Mouse (Mus musculus): ENCODE measurements around the gene Cdk13. TPM values are rescaled to one million over a fixed set of nuclear protein-coding genes. Genes with fewer than 3 reads are reported as not detected.

Cdk13 gene
- polyA plus RNA-seq, 1 experiment from 2014 or later, result 21.0 TPM

DNA sequence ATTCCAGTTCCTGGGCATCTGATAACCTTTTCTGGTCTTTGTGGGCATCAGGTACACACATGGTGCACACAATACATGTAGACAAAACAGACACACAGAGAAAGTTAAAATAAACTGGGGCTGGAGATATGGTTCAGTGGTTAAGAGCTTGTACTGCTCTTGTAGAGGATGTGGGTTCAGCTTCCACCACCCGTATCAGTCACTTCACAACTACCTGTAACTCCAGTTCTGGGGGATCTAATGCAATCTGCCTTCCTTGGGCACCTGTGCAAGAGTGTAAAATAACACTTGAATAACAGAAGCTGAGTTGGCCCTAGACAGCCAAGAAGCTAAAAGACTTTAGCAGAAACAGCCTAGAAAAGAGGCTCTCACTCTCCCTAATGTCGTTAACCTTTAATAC is 12.3 kb upstream of the Cdk13 start:
- no peak for ATAC-seq (ENCODE audit: low FRiP score, low TSS enrichment)
- Histone ChIP-seq H3K9me3 (ENCODE audit: control insufficient read depth, low read length) (no peaks in the 10 kb centered on the region), H3K4me1 (ENCODE audit: control insufficient read depth, insufficient read depth, low read length) (no peaks in the 10 kb centered on the region), H3K9ac (replicated peaks; ENCODE audit: low read length) (no peak overlapping the region), H3K27me3 (ENCODE audit: control insufficient read depth, insufficient read depth, low read length) (no peaks in the 10 kb centered on the region), H3K4me3 (replicated peaks; ENCODE audit: low read depth, low read length) (no peak overlapping the region), H3K27ac (replicated peaks; ENCODE audit: low read depth, low read length) (no peak overlapping the region), H3K36me3 (ENCODE audit: control insufficient read depth, insufficient read depth, low read length) (no peaks in the 10 kb centered on the region), H3K4me2 (ENCODE audit: low read length) (no peak overlapping the region)
- DNase-seq, result no peak
- WGBS, result 93% methylated on average over 2 of the region's 2 CpGs

GRCm38 (mm10) chr13:17805614-17805975 is 698 bp upstream of the Cdk13 start:
- no peaks in the 10 kb centered on the region for H3K27me3 ChIP-seq (ENCODE audit: control insufficient read depth, insufficient read depth, low read length)
- under 1% methylated on average over 14 of the region's 14 CpGs for WGBS
- H3K36me3 ChIP-seq (ENCODE audit: control insufficient read depth, insufficient read depth, low read length), result no peaks in the 10 kb centered on the region
- peak overlapping the region; percentile 96 for H3K27ac ChIP-seq (replicated peaks; ENCODE audit: low read depth, low read length)
- DNase-seq, result no peak
- H3K4me2 ChIP-seq (ENCODE audit: low read length), result peak overlapping the region; percentile 66
- no peaks in the 10 kb centered on the region for H3K9me3 ChIP-seq (ENCODE audit: control insufficient read depth, low read length)
- H3K9ac ChIP-seq (replicated peaks; ENCODE audit: low read length), result peak overlapping the region; percentile 82
- no peak for ATAC-seq (ENCODE audit: low FRiP score, low TSS enrichment)
- H3K4me3 ChIP-seq (replicated peaks; ENCODE audit: low read depth, low read length), result peak overlapping the region; percentile 98
- peaks cover 19% of the 10 kb centered on the region for H3K4me1 ChIP-seq (ENCODE audit: control insufficient read depth, insufficient read depth, low read length)

GRCm38 (mm10) chr13:17804058-17804841 is 647 bp downstream of the Cdk13 start:
- peak overlapping the region; percentile 94 for H3K9ac ChIP-seq (replicated peaks; ENCODE audit: low read length)
- H3K9me3 ChIP-seq (ENCODE audit: control insufficient read depth, low read length), result no peaks in the 10 kb centered on the region
- ATAC-seq (ENCODE audit: low FRiP score, low TSS enrichment) (peak; percentile 22; the same call in 1 of the 2 replicates), DNase-seq (no peak)
- H3K36me3 ChIP-seq (ENCODE audit: control insufficient read depth, insufficient read depth, low read length), result no peaks in the 10 kb centered on the region
- WGBS, result under 1% methylated on average over 87 of the region's 105 CpGs
- peaks cover 26% of the 10 kb centered on the region for H3K4me1 ChIP-seq (ENCODE audit: control insufficient read depth, insufficient read depth, low read length)
- H3K4me3 ChIP-seq (replicated peaks; ENCODE audit: low read depth, low read length), result peak overlapping the region; percentile 98
- peak overlapping the region; percentile 95 for H3K4me2 ChIP-seq (ENCODE audit: low read length)
- peak overlapping the region; percentile 96 for H3K27ac ChIP-seq (replicated peaks; ENCODE audit: low read depth, low read length)
- no peaks in the 10 kb centered on the region for H3K27me3 ChIP-seq (ENCODE audit: control insufficient read depth, insufficient read depth, low read length)

DNA sequence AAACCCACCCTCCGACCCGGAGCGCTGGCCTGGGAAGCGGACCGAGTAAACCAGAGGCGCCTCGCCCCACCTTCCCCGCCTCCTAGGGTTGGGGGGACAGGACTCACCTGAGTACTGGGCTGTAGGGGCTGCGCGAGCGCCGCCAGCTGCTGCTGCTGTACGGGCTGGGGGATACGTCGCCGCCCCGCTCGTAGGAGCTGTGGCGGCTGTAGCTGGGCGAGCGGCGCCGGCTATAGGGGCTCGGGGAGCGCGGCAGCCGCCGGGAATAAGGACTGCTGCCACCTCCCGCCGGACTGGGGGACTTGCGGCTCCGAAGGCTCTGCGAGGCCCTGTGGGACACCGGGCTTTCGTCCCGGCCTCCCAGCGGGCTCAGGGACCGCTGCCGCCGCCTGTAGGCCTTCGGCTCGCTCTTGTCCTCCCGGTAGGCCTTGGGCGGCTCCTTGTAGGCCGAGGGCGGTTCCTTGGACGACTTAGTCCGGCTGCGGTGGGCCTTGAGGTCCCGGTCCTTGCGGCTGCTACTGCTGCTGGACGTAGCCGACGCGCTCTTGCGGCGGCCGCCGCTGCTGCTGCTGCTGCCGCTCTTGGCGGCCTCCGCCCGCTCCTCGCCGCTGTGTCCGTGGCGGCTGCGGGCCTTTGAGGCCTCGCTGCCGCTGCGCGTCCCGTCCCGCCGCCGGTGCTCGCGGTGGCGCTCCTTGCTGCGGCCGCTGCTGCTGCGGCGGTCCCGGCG is 1.4 kb downstream of the Cdk13 start:
- peak overlapping the region; percentile 95 for H3K4me2 ChIP-seq (ENCODE audit: low read length)
- H3K27me3 ChIP-seq (ENCODE audit: control insufficient read depth, insufficient read depth, low read length), result no peaks in the 10 kb centered on the region
- H3K9ac ChIP-seq (replicated peaks; ENCODE audit: low read length), result peak overlapping the region; percentile 94
- peak; percentile 85 for DNase-seq
- peak; percentile 19 for ATAC-seq (ENCODE audit: low FRiP score, low TSS enrichment)
- WGBS, result under 1% methylated on average over 84 of the region's 85 CpGs
- peak overlapping the region; percentile 98 for H3K4me3 ChIP-seq (replicated peaks; ENCODE audit: low read depth, low read length)
- peak overlapping the region; percentile 96 for H3K27ac ChIP-seq (replicated peaks; ENCODE audit: low read depth, low read length)
- peaks cover 26% of the 10 kb centered on the region for H3K4me1 ChIP-seq (ENCODE audit: control insufficient read depth, insufficient read depth, low read length)
- no peaks in the 10 kb centered on the region for H3K9me3 ChIP-seq (ENCODE audit: control insufficient read depth, low read length)
- H3K36me3 ChIP-seq (ENCODE audit: control insufficient read depth, insufficient read depth, low read length), result no peaks in the 10 kb centered on the region

- Histone ChIP-seq H3K36me3 (ENCODE audit: control insufficient read depth, insufficient read depth, low read length) (no peaks in the 10 kb centered on the region), H3K27ac (replicated peaks; ENCODE audit: low read depth, low read length) (peak overlapping the region; percentile 96; the same call in 1 of the 2 replicates), H3K27me3 (ENCODE audit: control insufficient read depth, insufficient read depth, low read length) (no peaks in the 10 kb centered on the region), H3K9me3 (ENCODE audit: control insufficient read depth, low read length) (no peaks in the 10 kb centered on the region), H3K9ac (replicated peaks; ENCODE audit: low read length) (peak overlapping the region; percentile 94), H3K4me2 (ENCODE audit: low read length) (peak overlapping the region; percentile 95), H3K4me3 (replicated peaks; ENCODE audit: low read depth, low read length) (peak overlapping the region; percentile 98), H3K4me1 (ENCODE audit: control insufficient read depth, insufficient read depth, low read length) (peaks cover 26% of the 10 kb centered on the region)
- no peak for ATAC-seq (ENCODE audit: low FRiP score, low TSS enrichment)
- no peak for DNase-seq
- WGBS, result 5% methylated on average over 3 of the region's 3 CpGs
Observed at GRCm38 (mm10) chr13:17802880-17803279, 2.0 kb downstream of the Cdk13 start.

- no peaks in the 10 kb centered on the region for H3K9me3 ChIP-seq (ENCODE audit: control insufficient read depth, low read length)
- H3K4me1 ChIP-seq (ENCODE audit: control insufficient read depth, insufficient read depth, low read length), result peaks cover 26% of the 10 kb centered on the region
- H3K4me3 ChIP-seq (replicated peaks; ENCODE audit: low read depth, low read length), result no peak overlapping the region
- ATAC-seq (ENCODE audit: low FRiP score, low TSS enrichment) (no peak), DNase-seq (no peak)
- 89% methylated on average over 2 of the region's 2 CpGs for WGBS
- no peak overlapping the region for H3K4me2 ChIP-seq (ENCODE audit: low read length)
- H3K9ac ChIP-seq (replicated peaks; ENCODE audit: low read length), result no peak overlapping the region
- H3K36me3 ChIP-seq (ENCODE audit: control insufficient read depth, insufficient read depth, low read length), result no peaks in the 10 kb centered on the region
- no peaks in the 10 kb centered on the region for H3K27me3 ChIP-seq (ENCODE audit: control insufficient read depth, insufficient read depth, low read length)
- H3K27ac ChIP-seq (replicated peaks; ENCODE audit: low read depth, low read length), result no peak overlapping the region
Observed at GRCm38 (mm10) chr13:17799735-17800134, 5.2 kb downstream of the Cdk13 start.

DNA sequence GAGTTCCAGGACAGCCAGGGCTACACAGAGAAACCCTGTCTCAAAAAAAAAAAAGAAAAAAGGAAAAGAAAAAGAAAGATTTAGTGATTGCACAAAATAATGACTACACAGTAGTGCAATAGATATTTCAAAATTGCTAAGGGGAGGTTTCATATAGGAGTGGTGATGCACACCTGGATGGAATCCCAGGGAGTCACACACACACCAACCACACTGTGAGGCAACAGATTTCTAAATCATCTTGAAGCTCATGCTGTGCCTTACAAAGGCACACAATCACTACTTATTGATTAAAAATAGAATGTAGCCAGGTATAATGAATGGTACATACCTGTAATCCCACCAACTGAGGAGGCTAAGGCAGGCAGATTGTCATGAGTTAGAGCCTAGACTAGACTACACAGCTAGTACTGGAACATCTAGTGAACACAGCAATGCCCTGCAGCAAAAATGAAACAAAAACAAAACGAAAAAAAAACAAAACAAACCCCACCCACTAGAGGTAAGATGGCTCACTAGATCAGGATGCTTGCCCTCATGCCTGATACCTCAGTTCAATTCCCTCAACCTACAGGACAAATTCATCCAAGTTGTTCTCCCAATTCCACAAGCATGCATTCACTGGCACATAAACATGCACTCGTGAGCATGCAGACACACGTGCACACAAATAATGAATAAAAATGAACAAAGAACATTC is 9.0 kb downstream of the Cdk13 start:
- ATAC-seq (ENCODE audit: low FRiP score, low TSS enrichment) (no peak), DNase-seq (no peak)
- Histone ChIP-seq H3K4me3 (replicated peaks; ENCODE audit: low read depth, low read length) (no peak overlapping the region), H3K9me3 (ENCODE audit: control insufficient read depth, low read length) (no peaks in the 10 kb centered on the region), H3K27ac (replicated peaks; ENCODE audit: low read depth, low read length) (no peak overlapping the region), H3K36me3 (ENCODE audit: control insufficient read depth, insufficient read depth, low read length) (no peaks in the 10 kb centered on the region), H3K9ac (replicated peaks; ENCODE audit: low read length) (no peak overlapping the region), H3K4me1 (ENCODE audit: control insufficient read depth, insufficient read depth, low read length) (peaks cover 10% of the 10 kb centered on the region; the same call in 1 of the 2 replicates), H3K27me3 (ENCODE audit: control insufficient read depth, insufficient read depth, low read length) (no peaks in the 10 kb centered on the region), H3K4me2 (ENCODE audit: low read length) (no peak overlapping the region)
- WGBS, result 89% methylated on average over 3 of the region's 3 CpGs

DNA sequence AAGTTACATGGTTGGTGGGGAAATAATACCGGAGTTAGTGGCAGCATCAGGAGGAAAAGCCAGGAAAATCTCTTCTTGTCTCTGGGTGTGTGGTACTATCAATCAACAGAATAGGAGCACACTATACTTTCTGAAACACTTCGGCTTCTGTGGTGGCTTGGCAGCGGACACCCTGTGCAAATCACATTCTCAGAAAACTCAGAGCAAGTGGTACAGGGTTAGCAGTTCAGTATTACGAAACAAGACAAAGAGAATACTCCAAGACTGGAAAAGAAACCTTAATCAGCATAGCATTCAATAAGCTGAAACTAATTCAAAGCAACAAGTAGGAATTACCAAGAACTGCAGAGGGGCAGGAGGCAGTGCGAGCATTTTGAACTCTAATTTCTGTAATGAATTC is 21.3 kb downstream of the Cdk13 start:
- no peaks in the 10 kb centered on the region for H3K36me3 ChIP-seq (ENCODE audit: control insufficient read depth, insufficient read depth, low read length)
- H3K27ac ChIP-seq (replicated peaks; ENCODE audit: low read depth, low read length), result no peak overlapping the region
- H3K27me3 ChIP-seq (ENCODE audit: control insufficient read depth, insufficient read depth, low read length), result no peaks in the 10 kb centered on the region
- H3K4me2 ChIP-seq (ENCODE audit: low read length), result no peak overlapping the region
- H3K4me1 ChIP-seq (ENCODE audit: control insufficient read depth, insufficient read depth, low read length), result no peaks in the 10 kb centered on the region
- H3K9ac ChIP-seq (replicated peaks; ENCODE audit: low read length), result no peak overlapping the region
- DNase-seq, result no peak
- no peak for ATAC-seq (ENCODE audit: low FRiP score, low TSS enrichment)
- H3K9me3 ChIP-seq (ENCODE audit: control insufficient read depth, low read length), result no peaks in the 10 kb centered on the region
- 89% methylated on average over 5 of the region's 5 CpGs for WGBS
- no peak overlapping the region for H3K4me3 ChIP-seq (replicated peaks; ENCODE audit: low read depth, low read length)
